Mouse (Mus musculus) heart, adult 11 months (tissue): ENCODE data around the gene Pip5k1b.
A peak's percentile ranks its signal among the peaks of the same experiment; 100 is the strongest.

Source experiments
- DNase-seq: peaks from one replicate; pipeline ENCODE4 v3.0.0; 2022

Gene Pip5k1b

DNA sequence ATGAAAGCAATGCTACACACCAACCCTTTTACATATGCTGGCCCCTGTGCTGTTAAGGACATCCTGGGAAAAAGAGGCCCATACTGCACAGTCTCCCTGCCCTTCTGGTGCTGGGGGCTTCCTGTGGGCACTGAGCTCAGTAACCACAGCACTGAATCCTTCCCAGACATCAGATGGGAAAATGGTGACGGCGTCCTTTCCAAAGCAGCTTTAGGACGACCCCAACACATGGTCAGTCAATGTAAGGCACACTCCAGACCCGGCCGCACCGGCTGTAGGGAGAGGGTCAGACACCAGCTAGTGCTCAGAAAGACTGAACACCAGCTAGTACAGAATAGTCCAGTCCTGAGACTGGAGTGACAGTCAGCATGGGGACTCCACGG lies 13.4 kb downstream of the Pip5k1b start:
- peak; percentile 74 for DNase-seq

GRCm38 (mm10) chr19:24541669-24542292 lies 13.9 kb downstream of the Pip5k1b start:
- peak; percentile 77 for DNase-seq

- peak; percentile 42 for DNase-seq
These were observed 14.6 kb downstream of the Pip5k1b start for GRCm38 (mm10) chr19:24540952-24541668.

GRCm38 (mm10) chr19:24539041-24539440 lies 16.6 kb downstream of the Pip5k1b start:
- DNase-seq, result peak; percentile 19

- DNase-seq, result peak; percentile 64
These were observed 17.5 kb downstream of the Pip5k1b start for GRCm38 (mm10) chr19:24538181-24538580.

- DNase-seq, result peak; percentile 54
These were observed 18.0 kb downstream of the Pip5k1b start for GRCm38 (mm10) chr19:24537691-24538090.

DNA sequence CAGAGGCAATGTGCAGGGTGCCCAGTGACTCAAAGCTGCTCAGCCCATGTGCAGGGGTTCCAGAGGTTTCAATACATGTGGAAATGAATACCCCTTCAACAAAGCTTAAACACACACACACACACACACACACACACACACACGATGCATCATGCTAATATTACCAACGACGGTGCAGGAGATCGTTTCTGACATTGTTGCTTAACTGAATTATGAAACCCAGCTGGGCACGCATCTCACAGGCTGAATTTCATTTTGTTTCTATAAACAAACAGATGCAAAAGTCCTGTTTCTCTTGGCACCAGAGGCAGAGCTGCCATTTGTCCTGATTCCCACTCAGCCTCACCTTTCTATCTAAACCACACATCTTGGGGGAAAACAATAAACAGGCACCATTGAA lies 18.8 kb downstream of the Pip5k1b start:
- DNase-seq, result peak; percentile 22

DNA sequence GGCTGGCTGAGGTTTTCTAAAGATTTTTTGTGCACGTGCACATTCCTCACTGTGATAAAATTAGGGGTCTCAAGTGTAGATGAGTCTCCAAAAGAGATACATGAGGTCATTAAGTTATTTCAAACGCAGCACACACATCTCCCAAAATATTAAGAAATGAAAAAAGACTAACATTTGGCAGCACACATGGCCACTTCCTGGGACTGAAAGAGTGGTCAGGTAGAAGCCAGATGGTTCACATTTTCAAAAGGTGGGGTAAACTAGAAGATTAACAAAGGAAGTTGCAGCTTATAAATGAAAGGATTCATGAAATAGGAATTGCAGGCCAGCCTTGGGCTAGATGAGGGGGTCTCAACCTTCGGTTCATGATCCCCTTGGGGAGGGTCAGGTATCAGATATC lies 19.4 kb downstream of the Pip5k1b start:
- no peak for DNase-seq

GRCm38 (mm10) chr19:24535161-24535560 lies 20.5 kb downstream of the Pip5k1b start:
- peak; percentile 51 for DNase-seq

DNA sequence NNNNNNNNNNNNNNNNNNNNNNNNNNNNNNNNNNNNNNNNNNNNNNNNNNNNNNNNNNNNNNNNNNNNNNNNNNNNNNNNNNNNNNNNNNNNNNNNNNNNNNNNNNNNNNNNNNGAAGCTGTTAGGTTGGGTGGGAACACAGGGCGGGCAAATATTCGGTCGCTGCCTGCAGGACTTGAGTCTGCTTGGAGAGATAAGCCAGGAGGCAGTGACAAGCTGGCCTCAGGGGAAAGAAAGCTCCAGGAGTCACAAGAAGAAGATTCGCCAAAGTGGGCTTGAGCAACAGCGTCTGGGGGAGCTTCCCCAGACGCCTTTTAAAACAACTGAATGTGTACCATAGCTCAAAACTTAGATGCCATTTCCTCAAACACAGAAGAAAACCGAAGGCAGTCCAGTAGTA lies 20.9 kb downstream of the Pip5k1b start:
- peak; percentile 13 for DNase-seq

DNA sequence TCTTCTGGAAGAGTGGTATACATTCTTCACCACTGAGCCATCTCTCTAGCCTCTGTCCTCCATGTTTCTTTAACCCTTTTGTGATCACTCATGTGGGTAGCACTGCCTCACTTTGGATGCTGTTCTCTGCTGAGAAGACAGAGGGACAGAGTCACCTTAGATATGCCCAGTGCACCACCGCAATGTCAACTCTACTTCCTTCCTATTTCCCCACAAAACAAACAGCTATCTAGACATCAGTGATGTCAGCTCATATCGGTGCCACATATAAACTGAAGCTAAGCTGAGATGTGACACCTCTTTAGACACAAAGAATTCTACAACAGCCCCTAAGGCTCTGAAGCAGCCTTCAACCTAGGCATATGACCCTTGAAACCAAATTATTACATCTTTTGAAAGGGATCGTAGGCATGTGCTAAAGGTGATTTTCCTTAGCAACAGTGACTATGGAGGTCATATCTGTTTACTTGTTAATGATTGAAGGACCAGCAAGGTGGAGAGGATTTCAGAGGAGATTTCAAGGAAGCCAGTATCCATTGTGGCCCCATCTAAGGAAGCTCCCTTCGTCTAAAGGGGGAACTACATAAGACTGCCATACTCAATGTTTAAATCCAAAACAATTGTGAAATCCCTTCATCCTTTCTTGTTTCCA lies 26.6 kb downstream of the Pip5k1b start:
- peak; percentile 73 for DNase-seq

DNA sequence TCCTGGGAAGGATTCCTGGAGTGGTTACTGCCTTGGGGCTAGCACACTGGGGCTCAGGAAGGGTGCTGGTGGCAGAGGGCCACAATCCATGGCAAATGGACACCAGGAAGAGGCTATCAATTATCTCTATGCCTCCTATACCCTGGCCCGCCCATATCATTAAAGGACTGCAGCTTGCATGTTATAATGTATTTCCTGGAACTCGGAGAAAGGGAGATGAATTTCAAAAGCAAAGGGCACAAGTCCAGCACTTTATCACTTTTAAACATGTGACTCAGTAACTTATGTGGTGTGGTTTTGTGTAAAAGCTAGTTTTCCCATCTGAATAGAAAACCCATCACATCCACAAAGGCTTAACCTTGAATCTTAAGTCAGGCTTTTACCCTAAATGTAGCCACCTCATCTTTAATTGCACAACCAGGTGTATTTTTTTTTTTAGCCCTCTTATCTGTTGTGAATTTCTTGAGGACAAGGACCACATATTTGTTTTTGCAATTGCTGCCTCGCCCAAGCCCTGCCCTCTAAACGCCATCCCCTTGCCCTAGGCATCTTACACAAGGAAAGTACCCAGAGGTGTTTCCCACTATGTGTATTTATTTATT lies 27.4 kb downstream of the Pip5k1b start:
- peak; percentile 45 for DNase-seq

GRCm38 (mm10) chr19:24527613-24527948 lies 28.1 kb downstream of the Pip5k1b start:
- peak; percentile 18 for DNase-seq

DNA sequence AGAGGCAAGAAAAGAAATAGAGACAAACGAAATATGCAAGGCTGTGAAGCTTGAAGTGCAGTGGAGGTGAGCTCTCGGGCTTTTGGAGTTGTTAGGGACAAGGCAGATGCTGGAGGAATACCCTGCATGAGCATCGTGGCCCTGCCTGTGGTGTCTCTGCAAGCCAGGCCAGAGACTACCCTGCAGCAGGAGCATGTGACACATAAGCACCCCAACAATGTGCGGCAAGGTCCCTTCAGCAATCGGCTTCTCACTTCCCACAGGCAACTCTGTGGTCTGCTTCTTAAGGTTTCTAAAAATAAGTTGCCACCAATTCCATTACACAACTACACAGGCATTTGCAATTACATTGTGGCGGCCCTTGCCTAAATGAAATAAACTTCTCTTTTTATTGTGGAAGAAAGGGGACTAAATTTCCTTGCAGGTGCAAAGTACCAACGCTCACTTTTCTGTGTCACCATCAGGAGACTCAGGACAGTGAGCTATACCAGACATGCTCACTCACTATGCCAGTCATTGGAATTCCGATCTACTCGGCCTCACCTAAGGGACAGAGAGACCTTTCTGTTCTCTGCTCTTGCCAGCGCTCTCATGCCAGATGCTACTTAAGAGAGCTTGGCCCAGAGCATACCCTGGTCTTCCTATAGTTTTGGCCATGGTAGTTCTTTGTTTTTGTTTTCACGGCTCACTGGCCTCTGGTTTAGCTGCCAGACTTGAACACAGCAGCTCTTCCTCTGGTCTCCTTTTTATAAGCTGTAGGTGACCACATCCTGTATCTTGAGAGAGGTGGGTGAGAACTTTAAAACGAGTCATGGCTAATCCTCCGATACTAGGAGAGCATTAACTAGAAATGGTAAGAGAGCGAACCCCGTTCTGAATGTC lies 28.7 kb downstream of the Pip5k1b start:
- DNase-seq, result peak; percentile 89

DNA sequence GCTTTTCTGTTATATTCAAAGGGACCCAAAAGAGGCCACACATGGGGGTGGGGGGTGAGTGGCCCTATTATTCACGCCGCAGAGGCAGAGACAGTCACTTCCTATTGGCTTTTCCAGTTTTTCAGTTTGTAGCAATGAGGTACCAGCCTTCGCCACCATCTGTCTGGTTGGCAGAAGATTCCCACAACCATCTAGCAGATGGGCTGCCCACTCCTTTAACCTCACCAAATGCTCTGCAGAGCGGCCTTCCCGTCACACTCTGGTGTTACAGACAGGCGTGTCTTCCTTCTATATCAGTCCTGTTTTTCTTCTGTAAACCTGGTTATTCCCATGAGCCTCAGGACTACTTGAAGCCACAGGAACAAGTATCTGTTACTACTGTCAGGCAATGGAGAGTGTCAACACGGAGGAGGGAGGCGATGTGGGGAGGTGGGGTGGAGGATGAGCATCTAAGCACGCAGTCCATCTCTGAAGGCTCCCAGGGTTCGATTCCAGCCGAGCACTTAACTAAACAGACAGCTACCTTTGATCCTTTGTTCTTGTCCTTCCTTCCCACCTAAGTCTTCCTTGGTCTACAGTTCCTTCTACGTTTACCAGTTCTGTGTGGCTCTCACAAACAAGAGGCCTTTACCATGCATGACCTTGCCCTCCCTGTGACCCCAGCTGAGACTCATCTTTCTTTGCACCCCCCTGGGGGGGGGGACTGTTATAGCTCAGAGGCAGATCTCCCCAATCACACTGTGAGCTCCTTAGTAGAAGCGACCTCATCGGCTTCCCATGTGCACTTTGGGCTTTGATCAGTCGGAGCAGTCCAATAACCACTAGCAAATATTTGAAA lies 32.0 kb downstream of the Pip5k1b start:
- peak; percentile 66 for DNase-seq

DNA sequence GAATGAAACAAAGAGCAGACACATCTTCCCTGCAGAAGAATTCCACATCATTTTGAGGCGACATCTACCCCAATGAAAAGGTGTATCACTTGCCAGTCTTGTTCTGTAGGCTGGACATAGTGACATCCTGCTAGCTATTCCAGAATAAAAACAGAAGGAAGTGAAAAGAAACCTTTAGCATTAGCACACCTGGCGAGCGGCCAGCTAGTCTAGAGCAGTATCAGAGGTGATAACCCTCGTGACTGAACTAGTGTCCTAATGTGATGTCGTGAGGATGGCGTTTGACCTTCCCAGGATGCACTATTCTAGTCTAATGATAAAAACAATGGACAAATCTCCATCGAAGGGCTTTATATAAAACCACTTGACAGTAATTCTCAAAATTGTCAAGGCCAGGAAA lies 33.7 kb downstream of the Pip5k1b start:
- peak; percentile 59 for DNase-seq

- no peak for DNase-seq
These were observed 34.5 kb downstream of the Pip5k1b start for GRCm38 (mm10) chr19:24521146-24521545.

- DNase-seq, result peak; percentile 66
These were observed 35.8 kb downstream of the Pip5k1b start for GRCm38 (mm10) chr19:24519732-24520409.

DNA sequence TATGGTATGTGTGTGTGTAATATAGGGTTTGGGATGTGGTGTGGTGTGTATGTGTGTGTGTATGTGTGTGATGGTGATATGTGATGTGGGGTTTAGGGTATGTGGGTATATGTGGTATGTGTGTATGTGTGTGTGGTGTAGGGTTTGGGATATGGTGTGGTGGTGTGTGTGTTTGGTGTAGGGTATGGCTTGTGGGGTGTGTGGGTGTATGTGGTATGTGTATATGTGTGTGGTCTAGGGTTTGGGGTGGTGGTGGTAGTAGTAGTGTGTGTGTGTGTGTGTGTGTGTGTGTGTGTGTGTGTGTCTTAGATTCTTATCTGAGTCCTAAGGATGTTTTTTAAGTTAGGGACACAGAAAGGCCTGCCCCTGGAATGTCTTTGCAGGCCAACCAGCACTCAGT lies 37.3 kb downstream of the Pip5k1b start:
- peak; percentile 64 for DNase-seq

GRCm38 (mm10) chr19:24517057-24517456 lies 38.6 kb downstream of the Pip5k1b start:
- DNase-seq, result no peak

DNA sequence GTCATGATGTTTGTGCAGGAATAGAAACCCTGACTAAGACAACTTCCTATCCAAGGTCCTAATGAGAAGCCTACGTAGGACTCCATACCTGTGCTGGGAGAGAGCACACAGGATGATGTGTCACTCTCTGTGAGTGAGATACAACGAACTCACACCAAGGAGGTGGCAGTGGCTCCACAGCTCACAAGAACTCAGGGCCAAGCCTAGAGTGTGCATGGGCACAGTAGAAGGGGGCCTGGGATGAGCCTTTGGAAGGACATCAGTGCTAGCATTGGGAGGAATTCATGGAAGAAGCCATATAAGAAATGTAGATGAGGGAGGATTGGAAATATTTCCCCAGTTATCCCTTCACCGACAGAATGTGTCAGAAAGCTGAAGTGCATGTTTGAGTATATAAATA lies 39.7 kb downstream of the Pip5k1b start:
- peak; percentile 61 for DNase-seq
